Mouse (Mus musculus) spleen, adult 2 months (tissue): ENCODE results near the gene Glis1.

Experiments used
- CTCF ChIP-seq: fragments of 200-500 bp; IDR thresholded peaks from 2 replicates; pipeline ENCODE4 v1.5.1; 2011; ENCODE audit warnings: mild to moderate bottlenecking, inconsistent platforms; ENCODE audit not compliant: insufficient read depth, insufficient read length, insufficient replicate concordance; ENCODE audit errors: extremely low read depth
- POLR2A ChIP-seq: fragments of 200-500 bp; IDR thresholded peaks from 2 replicates; pipeline ENCODE4 v1.6.1; 2011; ENCODE audit warnings: low read depth, low read length, inconsistent platforms

DNA sequence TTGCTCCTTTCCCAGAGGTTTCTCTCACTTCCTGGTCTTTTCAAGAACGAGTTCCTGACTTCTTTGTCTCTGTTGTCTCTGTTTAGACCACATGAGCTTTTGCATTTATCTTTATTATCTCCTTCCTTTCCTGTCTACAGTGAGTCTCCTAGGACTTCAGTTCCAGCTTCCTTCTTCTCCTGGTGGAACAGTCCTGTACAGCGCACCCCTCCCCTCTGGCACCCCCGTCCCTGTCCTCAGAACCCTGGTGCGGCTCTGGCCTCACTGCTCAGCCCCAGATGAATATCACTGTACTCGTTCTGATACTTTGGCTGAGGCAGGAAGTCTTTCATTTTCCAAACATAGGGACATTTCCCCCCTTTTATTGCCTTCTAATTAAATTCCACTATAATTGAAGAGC lies 152.0 kb downstream of the Glis1 start:
- TF ChIP-seq POLR2A (no peak), CTCF (no peak)
